Mouse (Mus musculus): ENCODE measurements around the gene Sele. TPM values are rescaled to one million over a fixed set of nuclear protein-coding genes. Genes with fewer than 3 reads are reported as not detected.

The Sele gene
- total and polyA plus RNA-seq, 3 experiments, result not detected

- peaks cover 10 to 17% of the 10 kb centered on the region in 2 experiments for H3K4me1 ChIP-seq (ENCODE audit: control insufficient read depth in 1 of 2, insufficient read depth in 2 of 2, low read length in 2 of 2)
- H3K27me3 ChIP-seq (ENCODE audit: control insufficient read depth in 1 of 2, insufficient read depth in 2 of 2, low read length in 2 of 2), result no peaks in the 10 kb centered on the region
- DNase-seq (ENCODE audit: low read depth, low spot score), result no peak
- H3K9ac ChIP-seq (ENCODE audit: control insufficient read depth, low read depth, low read length, poor library complexity, severe bottlenecking), result no peak overlapping the region
- H3K4me3 ChIP-seq (ENCODE audit: control insufficient read depth in 1 of 2, insufficient read depth in 1 of 2, low read depth in 2 of 2, low read length in 2 of 2), result no peak overlapping the region
- no peaks in the 10 kb centered on the region for H3K9me3 ChIP-seq (replicated peaks; ENCODE audit: insufficient read depth, low read length)
- TF ChIP-seq ZNF384 (IDR thresholded peaks at IDR 0.05; ENCODE audit: low read depth, low read length), result no peak
- peak; percentile 79 for TF ChIP-seq MYB (IDR thresholded peaks at IDR 0.05; ENCODE audit: low read depth, low read length)
- TF ChIP-seq MAFK (IDR thresholded peaks at IDR 0.05; ENCODE audit: borderline replicate concordance, low read depth, low read length), result no peak
- no peak for TF ChIP-seq BHLHE40 (IDR thresholded peaks at IDR 0.05; ENCODE audit: borderline replicate concordance, low read depth, low read length)
- peak; percentile 63 for TF ChIP-seq GATA1 (IDR thresholded peaks at IDR 0.05; ENCODE audit: low read depth, low read length)
- peak; percentile 74 to 88 for TF ChIP-seq EP300 (IDR thresholded peaks at IDR 0.05; ENCODE audit: low read depth in 1 of 2, low read length in 2 of 2)
- TF ChIP-seq POLR2AphosphoS5 (IDR thresholded peaks at IDR 0.05; ENCODE audit: borderline replicate concordance, low read depth, low read length), result no peak
- peak; percentile 70 for TF ChIP-seq TCF12 (IDR thresholded peaks at IDR 0.05; ENCODE audit: low read depth, low read length)
- no peaks in the 10 kb centered on the region for H3K79me2 ChIP-seq (ENCODE audit: control insufficient read depth, insufficient read depth, low read length, poor library complexity)
- no peak overlapping the region; the same call in 1 of the 2 replicates for H3K27ac ChIP-seq (ENCODE audit: control insufficient read depth, low read depth, low read length)
- H3K36me3 ChIP-seq (ENCODE audit: control insufficient read depth in 1 of 2, insufficient read depth in 2 of 2, low read length in 2 of 2), result peaks cover 0 to 9% of the 10 kb centered on the region in 2 experiments; a peak in 2 of 4 replicates
Observed at GRCm38 (mm10) chr1:164073803-164074202, 25.8 kb downstream of the Sele start.

DNA sequence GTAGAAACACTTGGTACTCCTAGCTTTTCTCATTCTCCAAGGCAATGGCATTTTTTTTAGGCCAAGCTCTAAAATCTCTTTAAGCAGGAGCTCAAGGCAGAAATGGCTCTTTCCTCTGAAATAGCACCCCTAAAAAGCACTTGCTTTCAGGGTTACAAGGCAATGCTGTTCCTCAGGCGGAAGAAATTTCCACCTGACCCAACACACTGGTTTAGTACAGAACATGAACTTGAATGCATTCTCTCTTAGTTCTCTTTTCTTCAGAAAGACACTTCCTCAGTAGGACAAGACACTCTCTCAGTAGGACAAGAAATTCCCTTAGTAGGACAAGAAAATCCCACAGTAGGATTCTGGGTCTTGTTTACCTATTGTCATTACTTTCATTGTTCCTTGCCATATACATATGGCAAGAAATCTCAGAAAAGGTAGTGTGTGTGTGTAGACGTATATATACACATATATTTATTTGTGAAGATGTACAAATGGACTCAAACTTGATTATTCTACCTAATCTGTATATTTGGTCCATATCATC is 26.6 kb downstream of the Sele start:
- peaks cover 11 to 15% of the 10 kb centered on the region in 2 experiments for H3K4me1 ChIP-seq (ENCODE audit: control insufficient read depth in 1 of 2, insufficient read depth in 2 of 2, low read length in 2 of 2)
- H3K79me2 ChIP-seq (ENCODE audit: control insufficient read depth, insufficient read depth, low read length, poor library complexity), result no peaks in the 10 kb centered on the region
- H3K27ac ChIP-seq (ENCODE audit: control insufficient read depth, low read depth, low read length), result no peak overlapping the region
- no peak for DNase-seq (ENCODE audit: low read depth, low spot score)
- no peaks in the 10 kb centered on the region for H3K27me3 ChIP-seq (ENCODE audit: control insufficient read depth in 1 of 2, insufficient read depth in 2 of 2, low read length in 2 of 2)
- peaks cover 0 to 9% of the 10 kb centered on the region in 2 experiments; a peak in 2 of 4 replicates for H3K36me3 ChIP-seq (ENCODE audit: control insufficient read depth in 1 of 2, insufficient read depth in 2 of 2, low read length in 2 of 2)
- no peak overlapping the region for H3K4me3 ChIP-seq (ENCODE audit: control insufficient read depth in 1 of 2, insufficient read depth in 1 of 2, low read depth in 2 of 2, low read length in 2 of 2)
- no peak overlapping the region for H3K9ac ChIP-seq (ENCODE audit: control insufficient read depth, low read depth, low read length, poor library complexity, severe bottlenecking)
- no peak for TF ChIP-seq MYC (IDR thresholded peaks at IDR 0.05; ENCODE audit: low read depth, low read length)
- TF ChIP-seq USF2 (IDR thresholded peaks at IDR 0.05; ENCODE audit: borderline replicate concordance in 1 of 2, insufficient read depth in 1 of 2, low read depth in 1 of 2, low read length in 2 of 2), result no peak
- TF ChIP-seq ZKSCAN1 (IDR thresholded peaks at IDR 0.05; ENCODE audit: low read depth, low read length), result peak; percentile 72
- TF ChIP-seq ELF1 (IDR thresholded peaks at IDR 0.05; ENCODE audit: low read depth, low read length), result no peak
- no peak for TF ChIP-seq MAX (IDR thresholded peaks at IDR 0.05; ENCODE audit: low read length)
- no peaks in the 10 kb centered on the region for H3K9me3 ChIP-seq (replicated peaks; ENCODE audit: insufficient read depth, low read length)

DNA sequence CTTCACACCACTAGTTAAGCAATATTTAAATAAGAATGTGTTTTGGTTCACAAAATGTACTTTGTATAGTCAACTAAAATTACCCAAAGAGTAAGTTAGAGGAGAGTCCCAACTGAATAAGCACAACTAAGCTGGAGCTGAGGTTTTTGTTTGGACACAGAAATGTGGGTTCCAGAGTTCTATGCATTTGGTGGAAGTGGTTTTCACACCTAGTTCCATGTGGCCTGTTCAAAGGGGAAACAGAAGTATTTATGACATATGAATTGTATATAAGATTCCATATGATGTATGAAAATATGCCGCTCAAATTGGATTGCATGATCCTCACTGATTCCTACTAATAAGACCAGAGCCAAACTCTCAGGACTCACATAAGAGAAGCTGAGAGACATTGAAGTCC is 27.4 kb downstream of the Sele start:
- TF ChIP-seq POLR2AphosphoS2 (IDR thresholded peaks at IDR 0.05; ENCODE audit: low read length) (no peak), MAFK (IDR thresholded peaks at IDR 0.05; ENCODE audit: borderline replicate concordance, low read depth, low read length) (no peak), USF2 (IDR thresholded peaks at IDR 0.05; ENCODE audit: borderline replicate concordance in 1 of 2, insufficient read depth in 1 of 2, low read depth in 1 of 2, low read length in 2 of 2) (no peak), MYB (IDR thresholded peaks at IDR 0.05; ENCODE audit: low read depth, low read length) (no peak), MYC (IDR thresholded peaks at IDR 0.05; ENCODE audit: low read depth, low read length) (no peak), CHD2 (IDR thresholded peaks at IDR 0.05; ENCODE audit: low read length) (no peak), NELFE (IDR thresholded peaks at IDR 0.05; ENCODE audit: low read depth, low read length) (no peak), ELF1 (IDR thresholded peaks at IDR 0.05; ENCODE audit: low read depth, low read length) (no peak), POLR2AphosphoS5 (IDR thresholded peaks at IDR 0.05; ENCODE audit: borderline replicate concordance, low read depth, low read length) (no peak), ZMIZ1 (IDR thresholded peaks at IDR 0.05; ENCODE audit: low read depth, low read length) (no peak), KAT2A (conservative IDR thresholded peaks at IDR 0.05; ENCODE audit: low read depth, low read length) (no peak), SMC3 (IDR thresholded peaks at IDR 0.05; ENCODE audit: low read depth, low read length) (no peak), SIN3A (IDR thresholded peaks at IDR 0.05; ENCODE audit: low read length) (no peak), ZC3H11A (IDR thresholded peaks at IDR 0.05; ENCODE audit: low read depth, low read length) (no peak), GATA1 (IDR thresholded peaks at IDR 0.05; ENCODE audit: low read depth, low read length) (no peak), ETS1 (IDR thresholded peaks at IDR 0.05; ENCODE audit: low read depth, low read length) (no peak), RAD21 (IDR thresholded peaks at IDR 0.05; ENCODE audit: low read depth, low read length) (no peak)
- Histone ChIP-seq H3K9ac (ENCODE audit: control insufficient read depth, low read depth, low read length, poor library complexity, severe bottlenecking) (no peak overlapping the region), H3K36me3 (ENCODE audit: control insufficient read depth in 1 of 2, insufficient read depth in 2 of 2, low read length in 2 of 2) (peaks cover 0 to 9% of the 10 kb centered on the region in 2 experiments; a peak in 2 of 4 replicates), H3K4me3 (ENCODE audit: control insufficient read depth in 1 of 2, insufficient read depth in 1 of 2, low read depth in 2 of 2, low read length in 2 of 2) (no peak overlapping the region), H3K27ac (ENCODE audit: control insufficient read depth, low read depth, low read length) (no peak overlapping the region), H3K27me3 (ENCODE audit: control insufficient read depth in 1 of 2, insufficient read depth in 2 of 2, low read length in 2 of 2) (no peaks in the 10 kb centered on the region), H3K4me1 (ENCODE audit: control insufficient read depth in 1 of 2, insufficient read depth in 2 of 2, low read length in 2 of 2) (peaks cover 11 to 15% of the 10 kb centered on the region in 2 experiments), H3K9me3 (replicated peaks; ENCODE audit: insufficient read depth, low read length) (no peaks in the 10 kb centered on the region), H3K79me2 (ENCODE audit: control insufficient read depth, insufficient read depth, low read length, poor library complexity) (no peaks in the 10 kb centered on the region)
- no peak for DNase-seq (ENCODE audit: low read depth, low spot score)
